Comparison of ENCODE assay signal across 8 mouse cellular contexts in genomic region chr12:108994436-108995031, GRCm38 (mm10).
DNase-seq lines count a peak whose midpoint lies in the region; ATAC-seq lines count a peak whose summit lies in the region.

No protein-coding gene starts in this region.

- DNase-seq in left cerebral cortex, postnatal 14 days (ENCODE audit: low spot score in 2 of 2): peak; percentile 52 to 54
- DNase-seq in left cerebral cortex, adult 11 months (ENCODE audit: low spot score): no peak
- DNase-seq in kidney, adult 9 months: peak; percentile 51
- peak; percentile 67 for DNase-seq in thymus, postnatal 0 days (ENCODE audit: low spot score)

- H3K4me2 ChIP-seq in embryonic facial prominence, embryonic 13.5 days: peak overlapping the region; percentile 58
- peak overlapping the region; percentile 58 for H3K4me2 ChIP-seq in heart, embryonic 12.5 days
- H3K4me2 ChIP-seq in liver, embryonic 16.5 days (ENCODE audit: low read depth, low read length): peak overlapping the region; percentile 23; the same call in 1 of the 2 replicates
- peak overlapping the region; percentile 29 for H3K4me2 ChIP-seq in neural tube, embryonic 15.5 days

- no peak overlapping the region for H3K27ac ChIP-seq in embryonic facial prominence, embryonic 13.5 days
- no peak overlapping the region for H3K27ac ChIP-seq in heart, embryonic 12.5 days (ENCODE audit: poor library complexity, severe bottlenecking)
- no peak overlapping the region for H3K27ac ChIP-seq in liver, embryonic 16.5 days (ENCODE audit: low read length)
- no peak overlapping the region for H3K27ac ChIP-seq in neural tube, embryonic 15.5 days (replicated peaks)

- peak overlapping the region; percentile 29 for H3K4me3 ChIP-seq in embryonic facial prominence, embryonic 13.5 days
- no peak overlapping the region for H3K4me3 ChIP-seq in heart, embryonic 12.5 days
- no peak overlapping the region for H3K4me3 ChIP-seq in liver, embryonic 16.5 days (ENCODE audit: low read depth, low read length)
- H3K4me3 ChIP-seq in neural tube, embryonic 15.5 days (replicated peaks): no peak overlapping the region

- ATAC-seq in embryonic facial prominence, embryonic 13.5 days (ENCODE audit: insufficient number of reproducible peaks, insufficient read depth, low FRiP score, low TSS enrichment, low read depth): peak; percentile 43; the same call in 1 of the 2 replicates
- ATAC-seq in heart, embryonic 12.5 days (ENCODE audit: insufficient number of reproducible peaks, low FRiP score): no peak
- peak; percentile 24; the same call in 1 of the 2 replicates for ATAC-seq in liver, embryonic 16.5 days (ENCODE audit: low read depth)
- no peak for ATAC-seq in neural tube, embryonic 15.5 days (ENCODE audit: low FRiP score)

- H3K9ac ChIP-seq in embryonic facial prominence, embryonic 13.5 days: no peak overlapping the region
- H3K9ac ChIP-seq in heart, embryonic 12.5 days: no peak overlapping the region
- no peak overlapping the region for H3K9ac ChIP-seq in liver, embryonic 16.5 days (ENCODE audit: low read depth, low read length)
- H3K9ac ChIP-seq in neural tube, embryonic 15.5 days (replicated peaks): no peak overlapping the region

- H3K9me3 ChIP-seq in embryonic facial prominence, embryonic 13.5 days: no peaks in the 10 kb centered on the region
- no peaks in the 10 kb centered on the region for H3K9me3 ChIP-seq in heart, embryonic 12.5 days (replicated peaks)
- no peaks in the 10 kb centered on the region for H3K9me3 ChIP-seq in liver, embryonic 16.5 days (replicated peaks; ENCODE audit: control insufficient read depth, low read length)
- no peaks in the 10 kb centered on the region for H3K9me3 ChIP-seq in neural tube, embryonic 15.5 days (replicated peaks)

- peaks cover 21% of the 10 kb centered on the region for H3K27me3 ChIP-seq in embryonic facial prominence, embryonic 13.5 days
- H3K27me3 ChIP-seq in heart, embryonic 12.5 days (replicated peaks): no peaks in the 10 kb centered on the region
- H3K27me3 ChIP-seq in liver, embryonic 16.5 days (ENCODE audit: control insufficient read depth, insufficient read depth, low read depth, low read length): no peaks in the 10 kb centered on the region
- 0 out of 2 replicates have a peak, but pooled peaks cover 4% of the 10 kb centered on the region for H3K27me3 ChIP-seq in neural tube, embryonic 15.5 days (replicated peaks)

- peaks cover 14% of the 10 kb centered on the region for H3K4me1 ChIP-seq in embryonic facial prominence, embryonic 13.5 days
- H3K4me1 ChIP-seq in heart, embryonic 12.5 days (replicated peaks): no peaks in the 10 kb centered on the region
- no peaks in the 10 kb centered on the region for H3K4me1 ChIP-seq in liver, embryonic 16.5 days (ENCODE audit: control insufficient read depth, low read depth, low read length)
- H3K4me1 ChIP-seq in neural tube, embryonic 15.5 days: peaks cover 20% of the 10 kb centered on the region

- intact Hi-C loops in left cerebral cortex, postnatal 14 days (cut with DNase I): no loop called here

- WGBS in embryonic facial prominence, embryonic 13.5 days: 4% methylated on average over 19 of the region's 19 CpGs
- whole genome bisulfite sequencing in heart, embryonic 12.5 days: 6% methylated on average over 19 of the region's 19 CpGs
- 11% methylated on average over 19 of the region's 19 CpGs for WGBS in liver, embryonic 16.5 days (ENCODE audit: insufficient replicate concordance)
- WGBS in neural tube, embryonic 15.5 days: 12% methylated on average over 19 of the region's 19 CpGs

- no peaks in the 10 kb centered on the region for H3K36me3 ChIP-seq in embryonic facial prominence, embryonic 13.5 days
- no peaks in the 10 kb centered on the region for H3K36me3 ChIP-seq in heart, embryonic 12.5 days
- no peaks in the 10 kb centered on the region for H3K36me3 ChIP-seq in liver, embryonic 16.5 days (ENCODE audit: control insufficient read depth, insufficient read depth)
- H3K36me3 ChIP-seq in neural tube, embryonic 15.5 days: no peaks in the 10 kb centered on the region

Comparison
In these comparisons a context has a peak if more than half of its experiments do, and no peak if none do; other contexts are left out.
1. ATAC-seq: peak in embryonic facial prominence, embryonic 13.5 days (single experiment) and liver, embryonic 16.5 days (single experiment); none in heart, embryonic 12.5 days (single experiment) and neural tube, embryonic 15.5 days (single experiment).
2. Peak in every context shown above with its lines, with median percentiles within 50 percentile points of each other: H3K4me2 ChIP-seq.